Mouse (Mus musculus) left cerebral cortex, adult 11 months (tissue): ENCODE data around the gene Wdr63.
"Not testable (repeated sequence)": the region's sequence is repeated elsewhere in the genome, so short reads cannot be mapped to it uniquely, and the experiment has no call there.

Experiments used
- DNase-seq: peaks from one replicate; pipeline ENCODE4 v3.0.0; 2022; ENCODE audit warnings: low spot score

Gene Wdr63

GRCm38 (mm10) chr3:146010751-146011150 lies 97.2 kb downstream of the Wdr63 start:
- DNase-seq, result no peak

DNA sequence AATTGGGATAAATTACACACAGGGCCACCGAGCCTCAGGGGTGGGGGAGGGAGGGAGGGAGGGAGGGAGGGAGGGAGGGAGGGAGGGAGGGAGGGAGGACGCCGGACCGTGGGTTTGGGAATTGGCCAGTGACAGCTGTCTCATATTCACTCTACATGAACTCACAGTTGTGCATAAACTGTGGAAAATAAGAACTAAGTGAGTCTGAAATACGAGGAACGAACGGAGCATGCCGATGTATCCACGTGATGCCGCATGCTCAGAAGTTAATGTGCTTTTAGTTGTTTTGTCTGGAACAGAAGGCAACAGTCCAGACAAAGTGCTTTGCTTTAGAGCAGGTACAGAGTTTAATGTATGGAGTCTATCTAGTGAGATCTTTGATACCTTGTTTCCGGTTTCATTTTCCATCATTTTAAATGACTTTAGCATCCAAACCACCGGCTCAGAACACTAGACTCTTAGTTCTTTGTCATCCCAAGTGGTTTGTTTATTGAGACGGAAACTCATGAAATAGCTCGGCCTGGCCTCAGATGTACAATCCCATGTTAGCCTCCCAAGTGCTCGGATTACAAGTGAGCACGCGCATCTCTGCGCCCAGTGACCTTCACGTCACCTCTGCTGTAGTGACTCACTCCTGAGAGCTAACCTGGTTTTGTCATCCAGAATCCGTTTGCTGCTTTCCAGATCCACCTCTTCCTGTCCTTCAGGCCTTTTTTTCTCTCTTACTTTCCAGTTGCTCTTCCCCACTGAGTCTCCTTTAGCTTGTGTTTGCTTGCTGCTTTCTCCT lies 97.9 kb downstream of the Wdr63 start:
- DNase-seq, result no peak

GRCm38 (mm10) chr3:146007872-146008271 lies 100.1 kb downstream of the Wdr63 start:
- no peak for DNase-seq

- no peak for DNase-seq
Measured at GRCm38 (mm10) chr3:146004347-146005051, 103.4 kb downstream of the Wdr63 start.

DNA sequence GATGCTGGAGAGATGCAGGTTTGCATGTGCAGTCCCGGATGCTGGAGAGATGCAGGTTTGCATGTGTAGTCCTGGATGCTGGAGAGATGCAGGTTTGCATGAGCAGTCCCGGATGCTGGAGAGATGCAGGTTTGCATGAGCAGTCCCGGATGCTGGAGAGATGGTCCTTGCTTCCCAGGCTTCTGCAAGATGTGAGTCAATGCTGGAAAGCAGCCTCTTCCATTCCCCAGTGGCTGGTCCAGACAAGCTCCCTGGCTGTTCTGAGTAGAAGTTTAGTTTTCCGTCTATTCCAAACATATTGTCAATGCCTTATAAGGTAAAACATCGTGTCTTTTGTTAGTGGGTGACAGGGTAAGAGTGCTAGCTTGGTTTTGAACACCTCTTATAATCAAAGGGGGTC lies 111.4 kb downstream of the Wdr63 start:
- not testable (repeated sequence) for DNase-seq

GRCm38 (mm10) chr3:145995489-145995888 lies 112.4 kb downstream of the Wdr63 start:
- DNase-seq, result no peak

DNA sequence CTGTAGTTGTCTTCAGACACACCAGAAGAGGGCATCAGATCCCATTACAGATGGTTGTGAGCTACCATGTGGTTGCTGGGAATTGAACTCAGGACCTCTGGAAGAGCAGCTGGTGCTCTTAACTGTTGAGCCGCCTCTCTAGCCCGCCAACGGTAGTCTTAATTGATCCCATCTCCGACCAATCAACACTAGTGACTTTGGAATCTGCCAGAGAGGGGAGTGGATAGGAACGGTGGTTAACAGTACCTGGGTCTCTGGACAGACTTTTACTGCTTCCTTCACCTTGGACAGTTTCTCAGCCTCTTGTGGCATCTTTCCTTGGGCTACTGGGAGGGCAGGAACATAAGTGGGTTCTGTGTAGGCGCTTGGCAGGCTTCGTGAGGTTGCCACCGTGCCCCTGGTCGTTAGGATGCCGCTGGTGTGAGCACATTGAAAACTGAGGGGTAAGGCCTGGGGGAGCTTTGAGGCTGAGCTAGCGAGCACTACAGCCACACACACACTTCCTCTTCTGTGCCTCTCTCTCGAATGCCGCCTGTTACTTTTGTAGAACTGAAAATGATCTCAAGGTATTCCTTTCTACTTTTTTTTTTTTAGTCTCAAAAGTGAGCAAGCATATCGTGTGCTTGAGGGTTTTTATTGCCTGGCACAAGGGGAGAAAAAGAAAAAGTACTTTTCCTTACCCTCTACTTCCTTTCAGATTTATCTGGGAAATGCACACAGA lies 114.3 kb downstream of the Wdr63 start:
- no peak for DNase-seq

DNA sequence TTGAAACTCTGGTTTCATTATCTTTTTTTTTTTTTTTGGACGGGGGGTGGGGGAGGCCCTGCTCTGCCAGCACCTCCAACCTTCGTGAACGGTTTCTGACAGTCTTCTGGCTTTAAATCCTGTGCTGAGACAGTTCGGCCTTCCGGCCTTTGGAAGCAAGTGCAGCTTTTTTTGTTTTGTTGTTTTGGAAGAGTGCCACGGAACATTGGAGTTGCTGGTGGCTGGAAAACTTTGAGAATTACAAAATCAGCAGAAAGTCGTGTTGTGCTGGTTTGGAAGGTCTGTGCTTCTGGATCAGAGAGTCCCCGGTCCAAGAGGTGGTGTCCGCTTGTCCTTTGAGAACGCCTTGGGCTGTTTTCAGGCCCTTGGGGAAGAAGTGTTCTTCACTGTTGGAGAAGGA lies 115.1 kb downstream of the Wdr63 start:
- DNase-seq, result no peak

GRCm38 (mm10) chr3:145991976-145992730 lies 115.8 kb downstream of the Wdr63 start:
- no peak for DNase-seq

DNA sequence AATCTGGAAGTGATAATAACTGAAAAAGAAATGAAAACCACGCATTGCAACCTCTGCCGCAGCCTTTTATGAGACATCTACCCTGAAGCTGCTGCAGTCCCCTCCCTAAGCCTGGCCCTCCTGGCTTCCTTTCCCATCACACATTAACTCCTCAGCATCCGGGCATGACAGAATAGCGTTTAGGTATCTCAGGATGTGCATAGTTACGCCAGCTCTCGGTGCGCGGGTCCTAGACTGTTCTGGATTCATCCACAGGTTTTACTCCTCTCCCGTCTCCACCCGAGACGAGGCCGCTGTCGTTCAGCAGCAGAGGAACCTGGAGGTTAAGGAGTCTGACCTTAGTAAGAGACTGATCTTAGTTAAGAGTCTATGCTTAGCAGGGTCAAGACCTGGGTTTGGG lies 116.8 kb downstream of the Wdr63 start:
- DNase-seq, result no peak
